Mouse (Mus musculus) brown adipose tissue, adult 24 weeks (tissue): ENCODE results near the gene Best2. TPM values are rescaled to one million over a fixed set of nuclear protein-coding genes. Genes with fewer than 3 reads are reported as not detected.

Source experiments
- H3K27ac ChIP-seq: fragments of 200-500 bp; replicated peaks from 2 replicates; pipeline ENCODE4 v1.5.1; 2012; ENCODE audit warnings: low read depth, mild to moderate bottlenecking, low read length
- H3K4me1 ChIP-seq: fragments of 200-500 bp; 2 replicates; pipeline ENCODE4 v1.6.1; 2012; ENCODE audit warnings: low read length, mixed read lengths; ENCODE audit not compliant: control insufficient read depth, insufficient read depth, insufficient read length
- H3K4me3 ChIP-seq: fragments of 200-500 bp; 2 replicates; pipeline ENCODE4 v1.5.1; 2012; ENCODE audit warnings: low read depth, mild to moderate bottlenecking, low read length, moderate library complexity; ENCODE audit not compliant: insufficient read depth
- polyA plus RNA-seq: library from polyadenylated mRNA; stranded (reverse); fragments of >200 nt; gene quantifications from 2 replicates; pipeline ENCODE4 v1.2.4, GENCODE M21; 2012; ENCODE audit not compliant: missing spikeins, insufficient read depth, insufficient read length

Best2 gene
- polyA plus RNA-seq, 1 experiment: not detected

GRCm38 (mm10) chr8:85029271-85029670, 14.9 kb upstream of the Best2 start:
- Histone ChIP-seq H3K4me3 (no peak overlapping the region), H3K4me1 (peaks cover 14% of the 10 kb centered on the region), H3K27ac (no peak overlapping the region)

GRCm38 (mm10) chr8:85027922-85028321, 13.6 kb upstream of the Best2 start:
- Histone ChIP-seq H3K4me1 (peaks cover 16% of the 10 kb centered on the region), H3K27ac (no peak overlapping the region), H3K4me3 (peak overlapping the region; percentile 87)

GRCm38 (mm10) chr8:85027516-85027855, 13.2 kb upstream of the Best2 start:
- Histone ChIP-seq H3K4me1 (peaks cover 16% of the 10 kb centered on the region), H3K27ac (peak overlapping the region; percentile 51; the same call in 1 of the 2 replicates), H3K4me3 (peak overlapping the region; percentile 87)

GRCm38 (mm10) chr8:85026670-85027515, 12.6 kb upstream of the Best2 start, which contains the start of gene Trir:
Gene Trir (plus strand): TSS chr8:85026823.
- peaks cover 16% of the 10 kb centered on the region for H3K4me1 ChIP-seq
- peak within 1 kb of the TSS; percentile 97 for H3K27ac ChIP-seq
- peak within 1 kb of the TSS; percentile 87 for H3K4me3 ChIP-seq

GRCm38 (mm10) chr8:85025098-85025932, 11.0 kb upstream of the Best2 start, which contains the start of gene Asna1:
Gene Asna1 (minus strand): TSS chr8:85025281.
- Histone ChIP-seq H3K4me1 (peaks cover 16% of the 10 kb centered on the region), H3K27ac (peak within 1 kb of the TSS; percentile 98), H3K4me3 (peak within 1 kb of the TSS; percentile 83)

GRCm38 (mm10) chr8:85023846-85024245, 9.5 kb upstream of the Best2 start:
- H3K27ac ChIP-seq: no peak overlapping the region
- peaks cover 13% of the 10 kb centered on the region for H3K4me1 ChIP-seq
- peak overlapping the region; percentile 83 for H3K4me3 ChIP-seq

GRCm38 (mm10) chr8:85021514-85022055, 7.3 kb upstream of the Best2 start:
- Histone ChIP-seq H3K4me3 (no peak overlapping the region), H3K4me1 (peaks cover 6% of the 10 kb centered on the region; the same call in 1 of the 2 replicates), H3K27ac (no peak overlapping the region)

GRCm38 (mm10) chr8:85017209-85017608, 2.9 kb upstream of the Best2 start:
- H3K4me3 ChIP-seq: no peak overlapping the region
- H3K4me1 ChIP-seq: no peaks in the 10 kb centered on the region
- H3K27ac ChIP-seq: no peak overlapping the region

GRCm38 (mm10) chr8:85016724-85017123, 2.4 kb upstream of the Best2 start:
- Histone ChIP-seq H3K27ac (no peak overlapping the region), H3K4me3 (no peak overlapping the region), H3K4me1 (no peaks in the 10 kb centered on the region)

GRCm38 (mm10) chr8:85013230-85013840, 996 bp downstream of the Best2 start:
- peak overlapping the region; percentile 26; the same call in 1 of the 2 replicates for H3K4me3 ChIP-seq
- H3K27ac ChIP-seq: no peak overlapping the region
- H3K4me1 ChIP-seq: no peaks in the 10 kb centered on the region

- Histone ChIP-seq H3K4me1 (no peaks in the 10 kb centered on the region), H3K27ac (no peak overlapping the region), H3K4me3 (no peak overlapping the region)
Observed at GRCm38 (mm10) chr8:85011242-85011641, 3.1 kb downstream of the Best2 start.

- Histone ChIP-seq H3K4me3 (no peak overlapping the region), H3K27ac (no peak overlapping the region), H3K4me1 (no peaks in the 10 kb centered on the region)
Observed at GRCm38 (mm10) chr8:85007686-85008085, 6.6 kb downstream of the Best2 start.

- H3K4me1 ChIP-seq: no peaks in the 10 kb centered on the region
- H3K27ac ChIP-seq: no peak overlapping the region
- 0 out of 2 replicates have a peak overlapping the region, but pooled peaks have one; percentile 22 for H3K4me3 ChIP-seq
Observed at GRCm38 (mm10) chr8:84997649-84998295, 16.6 kb downstream of the Best2 start.

- Histone ChIP-seq H3K4me1 (no peaks in the 10 kb centered on the region), H3K27ac (no peak overlapping the region), H3K4me3 (no peak overlapping the region)
Observed at GRCm38 (mm10) chr8:84996978-84997377, 17.4 kb downstream of the Best2 start.
